Mouse (Mus musculus): ENCODE results near the gene Ireb2.
A peak's percentile ranks its signal among the peaks of the same experiment; 100 is the strongest.
"Not testable (repeated sequence)": the region's sequence is repeated elsewhere in the genome, so short reads cannot be mapped to it uniquely, and the experiment has no call there.

Ireb2 gene

GRCm38 (mm10) chr9:54863363-54864281 is at the start of gene Ireb2:
TSS of gene Ireb2 (plus strand) at chr9:54863789.
- DNase-seq (ENCODE audit: low spot score in 2 of 2): peak; percentile 97 to 99

GRCm38 (mm10) chr9:54816508-54817201 is 46.9 kb upstream of the Ireb2 start:
- DNase-seq (ENCODE audit: low spot score in 2 of 2): no peak

- peak in 1 of 2 experiments; percentile 15 for DNase-seq (ENCODE audit: low spot score in 2 of 2)
Observed at GRCm38 (mm10) chr9:54821442-54822100, 42.0 kb upstream of the Ireb2 start.

GRCm38 (mm10) chr9:54829760-54830159 is 33.8 kb upstream of the Ireb2 start:
- no peak for DNase-seq (ENCODE audit: low spot score in 2 of 2)

- no peak for DNase-seq (ENCODE audit: low spot score in 2 of 2)
Observed at GRCm38 (mm10) chr9:54830624-54831023, 33.0 kb upstream of the Ireb2 start.

- no peak for DNase-seq (ENCODE audit: low spot score in 2 of 2)
Observed at GRCm38 (mm10) chr9:54833831-54834230, 29.8 kb upstream of the Ireb2 start.

GRCm38 (mm10) chr9:54835951-54836717 is 27.5 kb upstream of the Ireb2 start:
- DNase-seq (ENCODE audit: low spot score in 2 of 2): not testable (repeated sequence)

- no peak for DNase-seq (ENCODE audit: low spot score in 2 of 2)
Observed at GRCm38 (mm10) chr9:54837835-54838234, 25.8 kb upstream of the Ireb2 start.

- DNase-seq (ENCODE audit: low spot score in 2 of 2): no peak
Observed at GRCm38 (mm10) chr9:54840145-54840544, 23.4 kb upstream of the Ireb2 start.

- DNase-seq (ENCODE audit: low spot score in 2 of 2): no peak
Observed at GRCm38 (mm10) chr9:54842311-54842710, 21.3 kb upstream of the Ireb2 start.

GRCm38 (mm10) chr9:54843887-54844286 is 19.7 kb upstream of the Ireb2 start:
- DNase-seq (ENCODE audit: low spot score in 2 of 2): no peak

- no peak for DNase-seq (ENCODE audit: low spot score in 2 of 2)
Observed at GRCm38 (mm10) chr9:54844556-54845176, 18.9 kb upstream of the Ireb2 start.

- no peak for DNase-seq (ENCODE audit: low spot score in 2 of 2)
Observed at GRCm38 (mm10) chr9:54848203-54848602, 15.4 kb upstream of the Ireb2 start.

GRCm38 (mm10) chr9:54853036-54853435 is 10.6 kb upstream of the Ireb2 start:
- not testable (repeated sequence) for DNase-seq (ENCODE audit: low spot score in 2 of 2)

- DNase-seq (ENCODE audit: low spot score in 2 of 2): no peak
Observed at GRCm38 (mm10) chr9:54853619-54854018, 10.0 kb upstream of the Ireb2 start.

- no peak for DNase-seq (ENCODE audit: low spot score in 2 of 2)
Observed at GRCm38 (mm10) chr9:54855638-54856037, 8.0 kb upstream of the Ireb2 start.

GRCm38 (mm10) chr9:54856121-54856520 is 7.5 kb upstream of the Ireb2 start:
- DNase-seq (ENCODE audit: low spot score in 2 of 2): no peak

- DNase-seq (ENCODE audit: low spot score in 2 of 2): no peak
Observed at GRCm38 (mm10) chr9:54857474-54857873, 6.1 kb upstream of the Ireb2 start.

- no peak for DNase-seq (ENCODE audit: low spot score in 2 of 2)
Observed at GRCm38 (mm10) chr9:54860526-54860925, 3.1 kb upstream of the Ireb2 start.

GRCm38 (mm10) chr9:54878759-54879158 is 15.2 kb downstream of the Ireb2 start:
- DNase-seq (ENCODE audit: low spot score in 2 of 2): no peak

- no peak for DNase-seq (ENCODE audit: low spot score in 2 of 2)
Observed at GRCm38 (mm10) chr9:54892111-54892510, 28.5 kb downstream of the Ireb2 start.

All from heart, adult 9 months (tissue).